Mouse (Mus musculus): ENCODE measurements at regions not wholly inside any gene's neighbourhood (a gene's known extent, or its start where the extent isn't known, plus 50 kb on each side); places are given as distances from the start of the nearest gene placed in this dataset.

GRCm38 (mm10) chr11:112885336-112885940 is 103.4 kb downstream of the Sox9 start:
- TF ChIP-seq POLR2A (IDR thresholded peaks at IDR 0.05; ENCODE audit: borderline replicate concordance, insufficient read depth, low read length) (no peak), CTCF (IDR thresholded peaks at IDR 0.05; ENCODE audit: borderline replicate concordance, insufficient read depth, low read depth, low read length) (no peak)

Measured in cerebellum, adult 2 months (tissue).